Mouse (Mus musculus): Measurements from ENCODE around the gene Nfx1.

- TF ChIP-seq CTCF (IDR thresholded peaks at IDR 0.05; ENCODE audit: low read depth) (no peak), EP300 (IDR thresholded peaks at IDR 0.05; ENCODE audit: low read depth) (no peak)
These were observed 92.6 kb downstream of the Nfx1 start for GRCm38 (mm10) chr4:41063351-41063750.
